Mouse (Mus musculus): ENCODE measurements at regions not wholly inside any gene's neighbourhood (a gene's known extent, or its start where the extent isn't known, plus 50 kb on each side); places are given as distances from the start of the nearest gene placed in this dataset.

DNA sequence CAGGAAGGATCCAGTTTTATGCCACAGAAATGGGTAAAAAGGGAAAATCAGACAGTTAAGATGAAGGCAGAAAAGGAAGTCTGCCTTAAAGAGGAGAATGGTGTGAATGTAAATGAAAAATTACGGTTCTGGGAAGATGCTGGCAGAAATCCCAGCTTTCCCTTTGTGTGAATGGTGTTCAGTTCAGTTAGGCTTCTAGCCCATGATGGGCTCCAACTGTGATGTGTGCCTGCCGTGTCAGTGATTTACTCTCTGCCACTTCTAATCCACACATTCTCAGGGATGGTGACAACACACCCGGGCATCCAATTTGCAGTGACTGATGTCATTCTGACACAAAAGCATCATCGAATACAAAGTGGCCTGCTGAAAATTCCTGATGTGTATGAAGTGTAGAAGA, 1171.6 kb downstream of the Gsdmc2 start:
- TF ChIP-seq NRF1 (IDR thresholded peaks at IDR 0.05; ENCODE audit: low read depth, low read length) (no peak), CHD2 (IDR thresholded peaks at IDR 0.05; ENCODE audit: low read length) (no peak), MYC (IDR thresholded peaks at IDR 0.05; ENCODE audit: low read depth, low read length) (no peak), E2F4 (IDR thresholded peaks at IDR 0.05; ENCODE audit: insufficient replicate concordance, low read depth, low read length) (no peak), ZMIZ1 (IDR thresholded peaks at IDR 0.05; ENCODE audit: low read depth, low read length) (no peak), MEF2A (IDR thresholded peaks at IDR 0.05; ENCODE audit: borderline replicate concordance, low read depth, low read length) (no peak), RCOR1 (conservative IDR thresholded peaks at IDR 0.05; ENCODE audit: low read depth, low read length) (no peak), CTCF (conservative IDR thresholded peaks at IDR 0.05 in 1 of 2, IDR thresholded peaks at IDR 0.05 in 1 of 2; ENCODE audit: low read depth in 2 of 2, low read length in 2 of 2) (no peak), POLR2A (IDR thresholded peaks at IDR 0.05; ENCODE audit: low read depth, low read length) (no peak)
